8 mouse cellular contexts compared by ENCODE assay signal in genomic region chr13:55171517-55172335, GRCm38 (mm10). TPM values are rescaled to one million over a fixed set of nuclear protein-coding genes. Genes with fewer than 3 reads are reported as not detected.
A peak's percentile ranks its signal among the peaks of the same experiment; 100 is the strongest.
DNase-seq lines count a peak whose midpoint lies in the region; ATAC-seq and TF ChIP-seq lines count a peak whose summit lies in the region.

No protein-coding gene starts in this region.

- peak; percentile 38; the same call in 1 of the 2 replicates for ATAC-seq in kidney, postnatal 0 days (replicated peaks; ENCODE audit: low FRiP score, low read depth)
- no peak for ATAC-seq in liver, embryonic 13.5 days (ENCODE audit: low read depth)
- ATAC-seq in monocyte, adult 5-6 weeks (replicated peaks; ENCODE audit: insufficient number of reproducible peaks, low FRiP score, low TSS enrichment, poor library complexity, severe bottlenecking), result 0 out of 2 replicates have a peak, but pooled peaks have one; percentile 4
- no peak for ATAC-seq in activated CD4-positive, CD25-positive, alpha-beta regulatory T cell, adult 4 months

- peak; percentile 78 for DNase-seq in adrenal gland, adult 2 months
- DNase-seq in adrenal gland, postnatal 4 days (ENCODE audit: low spot score in 2 of 2), result no peak
- DNase-seq in embryonic facial prominence, embryonic 10.5 days (ENCODE audit: low spot score), result peak; percentile 57
- no peak for DNase-seq in heart, embryonic 10.5 days (ENCODE audit: low spot score)
- DNase-seq in kidney, postnatal 0 days (ENCODE audit: low spot score), result peak; percentile 56
- no peak for DNase-seq in liver, embryonic 13.5 days

- H3K4me2 ChIP-seq in kidney, postnatal 0 days (ENCODE audit: low read length), result peak overlapping the region; percentile 30
- H3K4me2 ChIP-seq in liver, embryonic 13.5 days, result peak overlapping the region; percentile 44

- H3K36me3 ChIP-seq in embryonic facial prominence, embryonic 10.5 days (replicated peaks), result no peaks in the 10 kb centered on the region
- no peaks in the 10 kb centered on the region for H3K36me3 ChIP-seq in heart, embryonic 10.5 days
- no peaks in the 10 kb centered on the region for H3K36me3 ChIP-seq in kidney, postnatal 0 days (ENCODE audit: insufficient read depth, low read length)
- no peaks in the 10 kb centered on the region for H3K36me3 ChIP-seq in liver, embryonic 13.5 days

- H3K4me1 ChIP-seq in embryonic facial prominence, embryonic 10.5 days, result peaks cover 44% of the 10 kb centered on the region
- H3K4me1 ChIP-seq in heart, embryonic 10.5 days, result peaks cover 12% of the 10 kb centered on the region
- H3K4me1 ChIP-seq in kidney, postnatal 0 days (replicated peaks; ENCODE audit: insufficient read depth, low read length), result peaks cover 17% of the 10 kb centered on the region; the same call in 1 of the 2 replicates
- H3K4me1 ChIP-seq in liver, embryonic 13.5 days (replicated peaks), result peaks cover 12% of the 10 kb centered on the region

- peak overlapping the region; percentile 38 for H3K4me3 ChIP-seq in embryonic facial prominence, embryonic 10.5 days
- peak overlapping the region; percentile 49 for H3K4me3 ChIP-seq in heart, embryonic 10.5 days
- H3K4me3 ChIP-seq in kidney, postnatal 0 days (replicated peaks; ENCODE audit: low read depth, low read length), result no peak overlapping the region
- H3K4me3 ChIP-seq in liver, embryonic 13.5 days (replicated peaks), result no peak overlapping the region

- 18% methylated on average over 26 of the region's 26 CpGs for WGBS in embryonic facial prominence, embryonic 10.5 days
- 18% methylated on average over 26 of the region's 26 CpGs for WGBS in heart, embryonic 10.5 days
- WGBS in kidney, postnatal 0 days, result 13% methylated on average over 26 of the region's 26 CpGs
- WGBS in liver, embryonic 13.5 days (ENCODE audit: insufficient replicate concordance), result 35% methylated on average over 26 of the region's 26 CpGs

- TF ChIP-seq CTCF in kidney, postnatal 0 days (IDR thresholded peaks at IDR 0.05; ENCODE audit: low read depth), result no peak

- peaks cover 13% of the 10 kb centered on the region; the same call in 1 of the 2 replicates for H3K27me3 ChIP-seq in embryonic facial prominence, embryonic 10.5 days (replicated peaks; ENCODE audit: low read depth, poor library complexity, severe bottlenecking)
- peaks cover 5% of the 10 kb centered on the region; the same call in 1 of the 2 replicates for H3K27me3 ChIP-seq in heart, embryonic 10.5 days (ENCODE audit: insufficient read depth, poor library complexity, severe bottlenecking)
- no peaks in the 10 kb centered on the region for H3K27me3 ChIP-seq in kidney, postnatal 0 days (ENCODE audit: insufficient read depth, low read length)
- H3K27me3 ChIP-seq in liver, embryonic 13.5 days, result peaks cover 4% of the 10 kb centered on the region; the same call in 1 of the 2 replicates

- H3K9ac ChIP-seq in kidney, postnatal 0 days (ENCODE audit: low read depth, low read length), result peak overlapping the region; percentile 24; the same call in 1 of the 2 replicates
- peak overlapping the region; percentile 22; the same call in 1 of the 2 replicates for H3K9ac ChIP-seq in liver, embryonic 13.5 days

- peak overlapping the region; percentile 55 for H3K27ac ChIP-seq in embryonic facial prominence, embryonic 10.5 days (replicated peaks)
- no peak overlapping the region for H3K27ac ChIP-seq in heart, embryonic 10.5 days
- peak overlapping the region; percentile 71 for H3K27ac ChIP-seq in kidney, postnatal 0 days
- H3K27ac ChIP-seq in liver, embryonic 13.5 days, result no peak overlapping the region

- H3K9me3 ChIP-seq in embryonic facial prominence, embryonic 10.5 days, result peaks cover 3% of the 10 kb centered on the region; the same call in 1 of the 2 replicates
- H3K9me3 ChIP-seq in heart, embryonic 10.5 days, result no peaks in the 10 kb centered on the region
- no peaks in the 10 kb centered on the region for H3K9me3 ChIP-seq in kidney, postnatal 0 days (replicated peaks; ENCODE audit: low read length)
- no peaks in the 10 kb centered on the region for H3K9me3 ChIP-seq in liver, embryonic 13.5 days (replicated peaks)

RNA-seq across cellular contexts. Expression of gene Fgfr4, which starts 19.3 kb away (rescaled TPM):
- total RNA-seq in adrenal gland, adult 2 months (2021), result 10 to 100 TPM; 29.4 to 41.2 TPM
- polyA plus RNA-seq in adrenal gland, adult 2 months (2012; rRNA removed), result 46.5 and 82.7 TPM in 2 replicates
- total RNA-seq in adrenal gland, postnatal 4 days (2021), result 10 to 100 TPM; 35.8 to 39.6 TPM
- polyA plus RNA-seq in embryonic facial prominence, embryonic 10.5 days (2016; fragmentation: Nextera tagmentation; extraction: Ambion mirVana), result 0.46 and 0.49 TPM in 2 replicates
- polyA plus RNA-seq in heart, embryonic 10.5 days (2016; fragmentation: Nextera tagmentation; extraction: Ambion mirVana), result 0.46 and 3.5 TPM in 2 replicates
- polyA plus RNA-seq in kidney, postnatal 0 days (2015; fragmentation: Nextera tagmentation; extraction: Ambion mirVana), result 14.6 and 15.8 TPM in 2 replicates
- 4.2 and 5.4 TPM in 2 replicates for polyA plus RNA-seq in liver, embryonic 13.5 days (2015; fragmentation: Nextera tagmentation; extraction: Ambion mirVana)
- not detected in 3 replicates for total RNA-seq in monocyte, adult 5-6 weeks (2017)
- polyA plus RNA-seq in activated CD4-positive, CD25-positive, alpha-beta regulatory T cell, adult 4 months (2017; shearing (Covaris generic)), result not detected

RNA-seq across cellular contexts. Expression of gene Nsd1, which starts 37.9 kb away (rescaled TPM):
- 10 to 100 TPM; 76.6 to 96.6 TPM for total RNA-seq in adrenal gland, adult 2 months (2021)
- 10.6 and 13.9 TPM in 2 replicates for polyA plus RNA-seq in adrenal gland, adult 2 months (2012; rRNA removed)
- 100 to 1,000 TPM; 168 to 172 TPM for total RNA-seq in adrenal gland, postnatal 4 days (2021)
- 71.9 and 72.5 TPM in 2 replicates for polyA plus RNA-seq in embryonic facial prominence, embryonic 10.5 days (2016; fragmentation: Nextera tagmentation; extraction: Ambion mirVana)
- 51.0 and 58.4 TPM in 2 replicates for polyA plus RNA-seq in heart, embryonic 10.5 days (2016; fragmentation: Nextera tagmentation; extraction: Ambion mirVana)
- polyA plus RNA-seq in kidney, postnatal 0 days (2015; fragmentation: Nextera tagmentation; extraction: Ambion mirVana), result 51.7 and 52.5 TPM in 2 replicates
- polyA plus RNA-seq in liver, embryonic 13.5 days (2015; fragmentation: Nextera tagmentation; extraction: Ambion mirVana), result 15.5 and 19.8 TPM in 2 replicates
- 102 to 173 TPM (median 158 TPM) in 3 replicates for total RNA-seq in monocyte, adult 5-6 weeks (2017)
- 10 to 100 TPM; 53.0 to 53.8 TPM for polyA plus RNA-seq in activated CD4-positive, CD25-positive, alpha-beta regulatory T cell, adult 4 months (2017; shearing (Covaris generic))

RNA-seq across cellular contexts. Expression of gene Gm17617, which starts 38.4 kb away (rescaled TPM):
- total RNA-seq in adrenal gland, adult 2 months (2021), result not detected
- polyA plus RNA-seq in adrenal gland, adult 2 months (2012; rRNA removed), result not detected in 2 replicates
- total RNA-seq in adrenal gland, postnatal 4 days (2021), result not detected
- not detected in 2 replicates for polyA plus RNA-seq in embryonic facial prominence, embryonic 10.5 days (2016; fragmentation: Nextera tagmentation; extraction: Ambion mirVana)
- polyA plus RNA-seq in heart, embryonic 10.5 days (2016; fragmentation: Nextera tagmentation; extraction: Ambion mirVana), result not detected in 2 replicates
- not detected in 2 replicates for polyA plus RNA-seq in kidney, postnatal 0 days (2015; fragmentation: Nextera tagmentation; extraction: Ambion mirVana)
- polyA plus RNA-seq in liver, embryonic 13.5 days (2015; fragmentation: Nextera tagmentation; extraction: Ambion mirVana), result not detected in 2 replicates
- total RNA-seq in monocyte, adult 5-6 weeks (2017), result not detected in 3 replicates
- polyA plus RNA-seq in activated CD4-positive, CD25-positive, alpha-beta regulatory T cell, adult 4 months (2017; shearing (Covaris generic)), result not detected

Comparison
In these comparisons a context has a peak if more than half of its experiments do, and no peak if none do; other contexts are left out.
1. DNase-seq: peak in adrenal gland, adult 2 months (single experiment), embryonic facial prominence, embryonic 10.5 days (single experiment) and kidney, postnatal 0 days (single experiment); none in adrenal gland, postnatal 4 days (0 of 2), heart, embryonic 10.5 days (single experiment) and liver, embryonic 13.5 days (single experiment).
2. H3K27ac ChIP-seq: peak in embryonic facial prominence, embryonic 10.5 days (single experiment) and kidney, postnatal 0 days (single experiment); none in heart, embryonic 10.5 days (single experiment) and liver, embryonic 13.5 days (single experiment).
3. H3K4me3 ChIP-seq: peak in embryonic facial prominence, embryonic 10.5 days (single experiment) and heart, embryonic 10.5 days (single experiment); none in kidney, postnatal 0 days (single experiment) and liver, embryonic 13.5 days (single experiment).
4. ATAC-seq: peak in kidney, postnatal 0 days (single experiment) and monocyte, adult 5-6 weeks (single experiment); none in liver, embryonic 13.5 days (single experiment) and activated CD4-positive, CD25-positive, alpha-beta regulatory T cell, adult 4 months (single experiment).